Mouse (Mus musculus) liver, embryonic 18 days (tissue): ENCODE results near the gene Gm815. TPM values are rescaled to one million over a fixed set of nuclear protein-coding genes. Genes with fewer than 3 reads are reported as not detected.

ENCODE experiments used
- polyA plus RNA-seq: library from polyadenylated mRNA; depleted of rRNA; stranded (reverse); fragments of >200 nt; gene quantifications from 2 replicates; pipeline ENCODE4 v1.2.3, GENCODE M21; 2012; rRNA removed

Gene Gm815
- not detected in 2 replicates for polyA plus RNA-seq

DNA sequence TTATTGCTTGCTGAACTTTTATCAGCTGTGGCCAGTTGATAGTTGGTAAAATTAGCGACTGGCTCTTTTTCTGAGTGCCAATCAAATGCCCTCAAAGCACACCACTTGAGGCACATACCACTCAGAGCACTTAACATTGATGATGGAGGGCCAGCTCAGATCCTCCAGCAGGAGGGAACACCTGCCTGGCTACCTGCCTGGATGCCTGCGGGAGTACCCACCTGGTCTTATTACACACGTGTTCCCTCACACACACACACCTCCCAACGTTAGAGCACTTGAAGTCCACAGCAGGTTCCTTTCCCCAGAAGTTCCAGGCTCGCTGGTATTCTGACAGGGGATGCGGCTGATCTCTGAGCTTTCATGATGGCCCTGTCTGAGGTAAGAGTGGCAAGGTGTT, at the start of gene Gm815:
Gm815 (plus strand) TSS at position 266 of the 400 bp plus-strand sequence.

